Mouse (Mus musculus): ENCODE results near the gene Ndufb10. TPM values are rescaled to one million over a fixed set of nuclear protein-coding genes. Genes with fewer than 3 reads are reported as not detected.
"Not testable (repeated sequence)": the region's sequence is repeated elsewhere in the genome, so short reads cannot be mapped to it uniquely, and the experiment has no call there.

The Ndufb10 gene
- polyA plus RNA-seq, 1 experiment from 2014 or later, result 186 TPM

- 73% methylated on average over 12 of the region's 12 CpGs for WGBS
These were observed 8.1 kb upstream of the Ndufb10 start for GRCm38 (mm10) chr17:24732233-24732935.

GRCm38 (mm10) chr17:24730787-24731186 is 6.5 kb upstream of the Ndufb10 start:
- Histone ChIP-seq H3K27ac (no peak overlapping the region), H3K9me3 (no peaks in the 10 kb centered on the region), H3K4me2 (no peak overlapping the region), H3K4me1 (0 out of 2 replicates have a peak, but pooled peaks cover under 1% of the 10 kb centered on the region), H3K4me3 (no peak overlapping the region), H3K9ac (no peak overlapping the region), H3K36me3 (no peaks in the 10 kb centered on the region), H3K27me3 (peaks cover 3% of the 10 kb centered on the region; the same call in 1 of the 2 replicates)
- WGBS, result 77% methylated on average over 14 of the region's 14 CpGs
- no peak for ATAC-seq (ENCODE audit: borderline replicate concordance, extremely low read depth, low FRiP score, low TSS enrichment)

More at GRCm38 (mm10) chr17:24732233-24732935, 8.1 kb upstream of the Ndufb10 start:
- H3K27ac ChIP-seq, result no peak overlapping the region
- no peaks in the 10 kb centered on the region for H3K9me3 ChIP-seq
- ATAC-seq (ENCODE audit: borderline replicate concordance, extremely low read depth, low FRiP score, low TSS enrichment), result no peak
- H3K4me3 ChIP-seq, result no peak overlapping the region
- H3K9ac ChIP-seq, result no peak overlapping the region
- H3K4me1 ChIP-seq, result peaks cover 11% of the 10 kb centered on the region
- no peak overlapping the region for H3K4me2 ChIP-seq
- H3K36me3 ChIP-seq, result no peaks in the 10 kb centered on the region
- H3K27me3 ChIP-seq, result peaks cover 3% of the 10 kb centered on the region; the same call in 1 of the 2 replicates

- Histone ChIP-seq H3K36me3 (no peaks in the 10 kb centered on the region), H3K4me2 (no peak overlapping the region), H3K9me3 (no peaks in the 10 kb centered on the region), H3K4me1 (peaks cover 2% of the 10 kb centered on the region; the same call in 1 of the 2 replicates), H3K27me3 (peaks cover 3% of the 10 kb centered on the region; the same call in 1 of the 2 replicates), H3K4me3 (no peak overlapping the region), H3K27ac (no peak overlapping the region), H3K9ac (no peak overlapping the region)
- WGBS, result 46% methylated on average over 6 of the region's 6 CpGs
- ATAC-seq (ENCODE audit: borderline replicate concordance, extremely low read depth, low FRiP score, low TSS enrichment), result no peak
These were observed 4.8 kb upstream of the Ndufb10 start for GRCm38 (mm10) chr17:24729067-24729466.

GRCm38 (mm10) chr17:24728184-24728583 is 3.9 kb upstream of the Ndufb10 start:
- Histone ChIP-seq H3K9me3 (no peaks in the 10 kb centered on the region), H3K27ac (no peak overlapping the region), H3K36me3 (no peaks in the 10 kb centered on the region), H3K4me3 (no peak overlapping the region), H3K27me3 (peaks cover 3% of the 10 kb centered on the region; the same call in 1 of the 2 replicates), H3K4me1 (peaks cover 7% of the 10 kb centered on the region; the same call in 1 of the 2 replicates), H3K9ac (no peak overlapping the region), H3K4me2 (no peak overlapping the region)
- 60% methylated on average over 17 of the region's 17 CpGs for WGBS
- no peak for ATAC-seq (ENCODE audit: borderline replicate concordance, extremely low read depth, low FRiP score, low TSS enrichment)

- no peak for ATAC-seq (ENCODE audit: borderline replicate concordance, extremely low read depth, low FRiP score, low TSS enrichment)
- Histone ChIP-seq H3K27ac (no peak within 1 kb of the TSS), H3K9me3 (no peaks in the 10 kb centered on the region), H3K36me3 (peaks cover under 1% of the 10 kb centered on the region; the same call in 1 of the 2 replicates), H3K4me2 (no peak within 1 kb of the TSS), H3K9ac (no peak within 1 kb of the TSS), H3K4me3 (no peak within 1 kb of the TSS), H3K4me1 (peaks cover 13% of the 10 kb centered on the region), H3K27me3 (peaks cover 3% of the 10 kb centered on the region; the same call in 1 of the 2 replicates)
- 63% methylated on average over 2 of the region's 2 CpGs for WGBS
These were observed 3.3 kb upstream of the Ndufb10 start, which contains the start of gene Rpl3l for GRCm38 (mm10) chr17:24727618-24728017. Gene Rpl3l (plus strand): TSS chr17:24727820.

- Histone ChIP-seq H3K27ac (no peak overlapping the region), H3K4me2 (no peak overlapping the region), H3K27me3 (0 out of 2 replicates have a peak, but pooled peaks cover 3% of the 10 kb centered on the region), H3K9me3 (no peaks in the 10 kb centered on the region), H3K4me1 (peaks cover 28% of the 10 kb centered on the region), H3K4me3 (no peak overlapping the region), H3K9ac (no peak overlapping the region), H3K36me3 (peaks cover 16% of the 10 kb centered on the region)
- 68% methylated on average over 3 of the region's 3 CpGs for WGBS
- ATAC-seq (ENCODE audit: borderline replicate concordance, extremely low read depth, low FRiP score, low TSS enrichment), result no peak
These were observed 1.5 kb upstream of the Ndufb10 start for GRCm38 (mm10) chr17:24725637-24726390.

GRCm38 (mm10) chr17:24723881-24724180 is 447 bp downstream of the Ndufb10 start:
- 0 out of 2 replicates have a peak, but pooled peaks cover 3% of the 10 kb centered on the region for H3K27me3 ChIP-seq
- peak overlapping the region; percentile 84 for H3K4me3 ChIP-seq
- WGBS, result 0% methylated on average over 15 of the region's 15 CpGs
- peak overlapping the region; percentile 76 for H3K27ac ChIP-seq
- peaks cover 30% of the 10 kb centered on the region for H3K4me1 ChIP-seq
- no peaks in the 10 kb centered on the region for H3K9me3 ChIP-seq
- peak overlapping the region; percentile 81 for H3K4me2 ChIP-seq
- peaks cover 16% of the 10 kb centered on the region for H3K36me3 ChIP-seq
- peak; percentile 6; the same call in 1 of the 2 replicates for ATAC-seq (ENCODE audit: borderline replicate concordance, extremely low read depth, low FRiP score, low TSS enrichment)
- H3K9ac ChIP-seq, result peak overlapping the region; percentile 85

GRCm38 (mm10) chr17:24723122-24723880 is 977 bp downstream of the Ndufb10 start:
- WGBS, result 2% methylated on average over 12 of the region's 12 CpGs
- ATAC-seq (ENCODE audit: borderline replicate concordance, extremely low read depth, low FRiP score, low TSS enrichment), result no peak
- peaks cover 36% of the 10 kb centered on the region for H3K4me1 ChIP-seq

GRCm38 (mm10) chr17:24722220-24722924 is 1.9 kb downstream of the Ndufb10 start:
- no peak for ATAC-seq (ENCODE audit: borderline replicate concordance, extremely low read depth, low FRiP score, low TSS enrichment)
- Histone ChIP-seq H3K36me3 (peaks cover 20% of the 10 kb centered on the region), H3K27ac (0 out of 2 replicates have a peak overlapping the region, but pooled peaks have one; percentile 0), H3K4me2 (peak overlapping the region; percentile 81), H3K4me1 (peaks cover 36% of the 10 kb centered on the region), H3K9ac (0 out of 2 replicates have a peak overlapping the region, but pooled peaks have one; percentile 12), H3K9me3 (no peaks in the 10 kb centered on the region), H3K27me3 (no peaks in the 10 kb centered on the region), H3K4me3 (peak overlapping the region; percentile 84; the same call in 1 of the 2 replicates)
- 27% methylated on average over 13 of the region's 13 CpGs for WGBS

More at GRCm38 (mm10) chr17:24723122-24723880, 977 bp downstream of the Ndufb10 start:
- Histone ChIP-seq H3K27ac (peak overlapping the region; percentile 76), H3K4me3 (peak overlapping the region; percentile 84), H3K27me3 (0 out of 2 replicates have a peak, but pooled peaks cover 3% of the 10 kb centered on the region), H3K9ac (peak overlapping the region; percentile 85), H3K36me3 (peaks cover 16% of the 10 kb centered on the region), H3K9me3 (no peaks in the 10 kb centered on the region), H3K4me2 (peak overlapping the region; percentile 81)

- Histone ChIP-seq H3K4me1 (peaks cover 36% of the 10 kb centered on the region), H3K36me3 (peaks cover 20% of the 10 kb centered on the region), H3K4me2 (peak overlapping the region; percentile 81), H3K9ac (peak overlapping the region; percentile 80), H3K4me3 (peak overlapping the region; percentile 91)
- H3K9me3 ChIP-seq; H3K27me3 ChIP-seq; H3K27ac ChIP-seq; ATAC-seq (ENCODE audit: borderline replicate concordance, extremely low read depth, low FRiP score, low TSS enrichment): not testable (repeated sequence)
- 41% methylated on average over 7 of the region's 7 CpGs for WGBS
These were observed 2.8 kb downstream of the Ndufb10 start for GRCm38 (mm10) chr17:24721383-24721955.

All from lung, embryonic 15.5 days (tissue).